Mouse (Mus musculus) mouse trophoblast stem cell (cell line): ENCODE measurements around the gene Tgfbrap1.

Source experiments
- in situ Hi-C, 2 experiments: fragments of 300-500 bp; cut with MseI, MboI; formaldehyde crosslinking; loops; 2 replicates in 1 of 2; 3 replicates in 1 of 2; pipeline ENCODE4 v1.15.1; 2025

Gene Tgfbrap1

GRCm38 (mm10) chr1:43120950-43121349 lies 22.5 kb upstream of the Tgfbrap1 start:
- in situ Hi-C loops = no loop called here

GRCm38 (mm10) chr1:43117435-43117834 lies 19.0 kb upstream of the Tgfbrap1 start:
- in situ Hi-C loops = no loop called here

- in situ Hi-C loops = no loop called here
These were observed 14.4 kb upstream of the Tgfbrap1 start for GRCm38 (mm10) chr1:43112882-43113281.

- in situ Hi-C loops = no loop called here
These were observed 12.1 kb upstream of the Tgfbrap1 start for GRCm38 (mm10) chr1:43110556-43110955.

GRCm38 (mm10) chr1:43108729-43109128 lies 10.3 kb upstream of the Tgfbrap1 start:
- in situ Hi-C loops = no loop called here

GRCm38 (mm10) chr1:43094206-43094605 lies 4.2 kb downstream of the Tgfbrap1 start:
- in situ Hi-C loops = no loop called here

- in situ Hi-C loops = no loop called here
These were observed 6.1 kb downstream of the Tgfbrap1 start for GRCm38 (mm10) chr1:43092056-43093015.

- in situ Hi-C loops = no loop called here
These were observed 7.0 kb downstream of the Tgfbrap1 start for GRCm38 (mm10) chr1:43091306-43092055.

GRCm38 (mm10) chr1:43090418-43090817 lies 8.0 kb downstream of the Tgfbrap1 start:
- in situ Hi-C loops = no loop called here

- in situ Hi-C loops = no loop called here
These were observed 15.5 kb downstream of the Tgfbrap1 start for GRCm38 (mm10) chr1:43082946-43083345.

GRCm38 (mm10) chr1:43078124-43078523 lies 20.3 kb downstream of the Tgfbrap1 start:
- in situ Hi-C loops = no loop called here

- in situ Hi-C loops = no loop called here
These were observed 23.6 kb downstream of the Tgfbrap1 start for GRCm38 (mm10) chr1:43074791-43075190.

GRCm38 (mm10) chr1:43072561-43072960 lies 25.9 kb downstream of the Tgfbrap1 start:
- in situ Hi-C loops = no loop called here

GRCm38 (mm10) chr1:43072028-43072427 lies 26.4 kb downstream of the Tgfbrap1 start:
- in situ Hi-C loops = no loop called here

- in situ Hi-C loops = no loop called here
These were observed 27.7 kb downstream of the Tgfbrap1 start for GRCm38 (mm10) chr1:43070726-43071125.

- in situ Hi-C loops = no loop called here
These were observed 30.9 kb downstream of the Tgfbrap1 start for GRCm38 (mm10) chr1:43067551-43067950.

GRCm38 (mm10) chr1:43066573-43066972 lies 31.9 kb downstream of the Tgfbrap1 start:
- in situ Hi-C loops = no loop called here

- in situ Hi-C loops = no loop called here
These were observed 32.7 kb downstream of the Tgfbrap1 start for GRCm38 (mm10) chr1:43065615-43066310.

GRCm38 (mm10) chr1:43051903-43052302 lies 46.5 kb downstream of the Tgfbrap1 start:
- in situ Hi-C loops = loop anchor here in 1 of 2 experiments (10.0 kb wide), 1 partner anchor 137 kb away; no protein-coding TSS in a partner anchor

- in situ Hi-C loops = no loop called here
These were observed 50.6 kb downstream of the Tgfbrap1 start for GRCm38 (mm10) chr1:43047811-43048210.

- in situ Hi-C loops = no loop called here
These were observed 51.4 kb downstream of the Tgfbrap1 start for GRCm38 (mm10) chr1:43046990-43047389.
